Mouse (Mus musculus) thymus, adult 2 months (tissue): ENCODE measurements around the gene Srsf10.

Experiments used
- CTCF ChIP-seq: fragments of 200-500 bp; IDR thresholded peaks from 2 replicates; pipeline ENCODE4 v1.5.1; 2012; ENCODE audit warnings: mild to moderate bottlenecking, control low read depth, low read length, moderate library complexity, borderline replicate concordance; ENCODE audit not compliant: control insufficient read depth, poor library complexity, insufficient read depth; ENCODE audit errors: extremely low read depth
- POLR2A ChIP-seq: fragments of 200-500 bp; IDR thresholded peaks from 2 replicates; pipeline ENCODE4 v1.6.1; 2012; ENCODE audit warnings: mild to moderate bottlenecking, low read length, control low read depth, moderate library complexity; ENCODE audit not compliant: control insufficient read depth, poor library complexity, insufficient read depth; ENCODE audit errors: extremely low read depth

GRCm38 (mm10) chr4:135888448-135889057 lies 33.0 kb downstream of the Srsf10 start:
- TF ChIP-seq CTCF (no peak), POLR2A (no peak)
